Mouse (Mus musculus) neutrophil, adult 5-6 weeks (primary cell): ENCODE data around the gene Nyap2. TPM values are rescaled to one million over a fixed set of nuclear protein-coding genes. Genes with fewer than 3 reads are reported as not detected.

Source experiments
- ATAC-seq: fragments of 151-379, 151-347 bp; 2 replicates; pipeline ENCODE4 v1.8.0; 2017; ENCODE audit warnings: mild to moderate bottlenecking, moderate TSS enrichment; ENCODE audit not compliant: insufficient number of reproducible peaks, poor library complexity, low FRiP score, severe bottlenecking; ENCODE audit errors: extremely low read depth
- total RNA-seq: library from RNA; stranded (forward); fragments of 200-1000 nt; gene quantifications from 2 replicates; pipeline ENCODE4 v1.2.3, GENCODE M21; 2017

The Nyap2 gene
- total RNA-seq = not detected in 2 replicates

DNA sequence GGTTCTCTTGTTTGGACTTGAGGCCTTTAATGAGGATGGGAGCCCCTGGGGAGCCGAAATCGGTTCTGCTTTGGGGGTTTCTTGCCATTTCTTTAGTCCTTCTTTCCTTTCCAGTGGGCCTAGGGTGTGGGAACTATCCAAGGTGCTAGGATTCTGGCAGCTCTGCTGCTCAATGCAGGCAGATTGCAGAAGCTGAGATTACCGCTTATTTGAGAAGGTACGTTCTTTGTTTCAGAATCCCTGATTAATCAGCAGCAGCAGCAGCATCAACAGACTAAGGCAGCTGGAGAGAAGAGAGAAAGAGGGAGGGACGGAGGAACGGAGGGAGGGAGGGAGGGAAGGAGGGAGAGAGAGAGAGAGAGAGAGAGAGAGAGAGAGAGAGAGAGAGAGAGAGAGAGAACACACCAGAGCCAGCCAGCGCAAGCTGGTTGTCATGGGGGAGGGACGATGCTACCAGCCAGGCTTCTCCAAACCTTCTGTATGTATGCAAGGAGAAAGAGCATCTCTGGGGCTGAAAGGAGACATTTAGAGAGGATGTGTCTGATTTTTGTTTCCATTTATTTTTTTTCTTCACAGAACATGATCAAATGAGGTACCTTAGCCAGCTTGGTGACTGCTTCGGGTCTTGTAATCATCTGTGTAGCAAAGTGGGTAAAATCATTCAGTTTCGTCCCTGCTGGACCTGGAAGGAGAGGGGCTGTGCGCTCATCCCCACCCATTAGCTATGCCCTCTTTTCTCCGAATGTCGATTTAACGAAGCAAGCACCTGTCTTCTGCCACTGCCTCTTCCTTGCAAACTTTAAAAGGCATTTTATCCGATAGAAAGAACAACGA is at the start of gene Nyap2:
Gene Nyap2, plus strand, starts transcription at position 120 of the 834 bp plus-strand sequence.
- no peak for ATAC-seq

GRCm38 (mm10) chr1:81042907-81043868 is 33.6 kb upstream of the Nyap2 start:
- ATAC-seq = no peak

GRCm38 (mm10) chr1:81058340-81058739 is 18.4 kb upstream of the Nyap2 start:
- no peak for ATAC-seq

- ATAC-seq = no peak
These were observed 17.9 kb upstream of the Nyap2 start for GRCm38 (mm10) chr1:81058835-81059234.

- ATAC-seq = no peak
These were observed 13.9 kb upstream of the Nyap2 start for GRCm38 (mm10) chr1:81062811-81063210.

- ATAC-seq = no peak
These were observed 491 bp upstream of the Nyap2 start for GRCm38 (mm10) chr1:81076259-81076658.

GRCm38 (mm10) chr1:81077665-81078314 is 1.0 kb downstream of the Nyap2 start:
- no peak for ATAC-seq

- no peak for ATAC-seq
These were observed 10.7 kb downstream of the Nyap2 start for GRCm38 (mm10) chr1:81087485-81087884.

GRCm38 (mm10) chr1:81090400-81090799 is 13.7 kb downstream of the Nyap2 start:
- no peak for ATAC-seq

DNA sequence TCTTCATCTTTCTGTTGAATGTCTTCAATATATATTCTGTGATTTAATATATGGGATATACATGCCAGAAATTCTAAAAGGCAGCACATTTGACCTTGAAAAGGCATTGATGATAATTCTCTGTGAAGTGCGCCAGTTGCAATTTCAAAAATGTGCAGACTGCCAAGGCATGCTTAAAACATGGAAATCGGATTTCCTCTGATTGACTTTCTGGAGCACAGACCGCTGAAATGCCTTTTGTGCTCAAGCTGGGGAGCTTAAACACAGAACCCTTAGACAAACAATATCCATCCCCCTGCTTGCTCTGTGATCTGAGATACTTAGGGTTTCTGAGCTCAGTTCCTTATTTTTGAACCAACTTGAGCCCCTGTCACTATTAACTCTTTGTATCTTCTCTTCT is 14.2 kb downstream of the Nyap2 start:
- no peak for ATAC-seq

DNA sequence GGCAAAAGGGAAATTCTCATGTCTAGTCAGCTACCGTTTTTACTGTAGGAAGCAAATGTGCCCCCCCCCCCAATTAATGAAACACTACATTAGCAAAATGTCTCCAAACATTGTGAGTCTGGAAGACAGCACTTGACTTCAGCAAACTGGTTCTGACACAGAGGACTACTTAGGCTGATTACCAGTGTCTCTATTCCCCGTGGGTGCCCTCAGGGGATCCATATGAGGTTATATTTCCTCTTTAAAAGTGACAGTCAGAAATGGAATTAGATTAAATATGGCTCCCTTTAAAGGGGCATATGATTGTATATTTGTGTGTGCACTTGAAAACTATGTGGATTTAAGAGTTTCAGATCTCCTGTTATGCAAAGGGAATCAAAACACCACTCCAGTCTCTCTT is 15.3 kb downstream of the Nyap2 start:
- no peak for ATAC-seq

- ATAC-seq = no peak
These were observed 16.1 kb downstream of the Nyap2 start for GRCm38 (mm10) chr1:81092886-81093285.

GRCm38 (mm10) chr1:81098950-81099349 is 22.2 kb downstream of the Nyap2 start:
- ATAC-seq = no peak

DNA sequence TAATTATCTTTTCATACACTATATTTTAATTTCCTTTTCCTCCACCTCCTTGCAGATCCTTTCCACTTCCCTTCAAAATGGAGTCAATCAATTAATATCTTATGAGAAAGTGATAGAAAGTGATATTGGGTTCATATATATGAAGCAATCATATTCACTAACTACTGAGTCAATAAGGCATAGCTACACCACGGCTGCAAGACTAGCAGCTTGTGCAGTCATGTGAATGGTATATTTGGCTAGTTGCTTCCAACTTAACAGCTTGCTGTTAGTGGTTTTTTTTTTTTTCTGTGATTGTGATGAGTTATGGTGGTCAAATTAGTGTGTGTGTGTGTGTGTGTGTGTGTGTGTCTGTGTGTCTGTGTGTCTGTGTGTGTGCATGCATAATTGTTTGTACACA is 25.0 kb downstream of the Nyap2 start:
- ATAC-seq = no peak

DNA sequence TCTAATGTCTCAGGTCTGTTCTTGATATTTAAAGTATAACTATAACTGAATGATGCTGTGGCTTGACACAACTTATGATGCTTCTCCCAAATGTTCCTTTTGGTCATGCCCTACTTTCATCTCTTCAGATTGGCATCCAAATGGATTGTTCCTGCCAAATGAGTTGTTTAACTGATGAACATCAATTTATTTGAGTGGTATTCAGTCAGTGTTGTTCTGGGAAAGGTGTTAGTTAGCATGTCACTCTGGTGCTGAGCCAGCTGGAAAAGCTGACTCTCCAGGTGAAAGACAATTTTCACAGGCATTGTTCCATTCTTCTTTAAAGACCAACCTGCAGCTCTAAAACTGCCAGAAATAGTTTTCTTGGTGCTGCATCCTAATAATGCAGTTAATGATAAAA is 43.0 kb downstream of the Nyap2 start:
- ATAC-seq = no peak

DNA sequence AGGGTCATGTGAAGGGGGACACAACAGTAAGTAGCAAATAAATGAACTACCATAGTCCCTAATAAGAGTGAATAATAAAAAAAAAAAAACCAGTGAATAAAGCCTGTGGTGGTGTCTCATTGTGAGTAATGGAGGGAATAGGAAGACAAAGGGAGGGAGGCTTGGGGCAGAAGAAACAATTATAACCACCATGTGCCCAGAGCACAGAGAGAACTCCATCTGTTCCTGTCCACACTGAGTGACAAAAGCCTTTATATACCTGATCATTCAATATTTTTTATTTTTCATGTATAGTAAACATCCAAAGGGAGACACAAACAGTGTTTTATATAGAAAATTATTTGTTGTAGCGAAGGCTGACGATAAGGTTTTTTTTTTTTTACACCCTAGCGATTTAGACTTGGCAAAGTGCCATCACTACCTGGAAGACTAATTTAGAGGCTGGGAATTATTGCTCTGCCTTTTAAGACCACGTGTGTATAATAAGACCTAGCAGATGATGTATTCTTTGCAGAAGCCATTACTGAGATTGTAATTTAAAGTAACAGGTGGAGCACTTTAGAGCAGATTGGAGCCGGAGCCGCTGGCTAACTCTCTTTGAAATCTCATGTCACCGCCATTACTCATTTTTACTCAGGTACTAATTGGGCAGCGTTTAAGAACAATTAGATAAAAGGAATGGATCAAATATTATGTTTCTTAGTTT is 55.4 kb downstream of the Nyap2 start:
- ATAC-seq = no peak

- ATAC-seq = no peak
These were observed 67.1 kb downstream of the Nyap2 start for GRCm38 (mm10) chr1:81143855-81144254.

DNA sequence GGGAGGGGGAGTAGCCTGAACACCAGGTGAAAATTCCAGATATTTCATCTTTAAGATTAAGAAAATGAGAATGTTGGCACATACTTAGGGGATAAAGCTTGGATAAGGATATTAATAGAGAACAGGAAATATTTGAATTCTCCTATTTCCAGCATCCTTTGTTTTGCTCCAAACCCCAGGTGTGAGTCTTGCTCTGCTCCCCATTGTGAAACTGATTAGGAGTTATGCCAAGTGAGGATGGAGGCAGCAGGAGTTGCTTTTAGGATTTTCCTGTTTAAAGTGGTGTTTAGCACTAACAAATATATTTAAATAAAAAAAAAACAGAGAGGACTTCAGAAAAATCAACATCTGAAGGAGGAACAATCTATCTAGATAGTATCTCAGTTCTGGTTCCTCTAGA is 68.8 kb downstream of the Nyap2 start:
- no peak for ATAC-seq

DNA sequence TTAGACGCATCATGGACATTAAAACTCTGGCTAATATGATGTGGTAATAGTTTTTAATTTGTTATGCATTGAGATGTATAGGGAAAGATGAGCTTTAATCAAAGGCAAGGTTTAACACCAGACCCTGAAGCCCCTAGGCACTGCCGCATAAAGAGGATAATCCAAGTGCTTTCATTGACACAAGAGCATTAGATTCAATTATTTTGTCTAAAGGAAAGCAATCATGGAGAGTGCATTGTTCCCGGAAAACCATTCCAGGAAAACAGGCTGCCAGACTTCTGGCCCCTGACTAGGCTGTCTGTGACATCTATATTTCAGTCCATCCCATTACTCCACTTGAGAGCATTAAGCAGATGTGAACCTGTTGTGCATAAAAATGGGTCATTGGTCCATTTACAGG is 92.5 kb downstream of the Nyap2 start:
- no peak for ATAC-seq
